Mouse (Mus musculus) bone marrow macrophage, adult 2 months (primary cell): ENCODE measurements around the gene Smc5.

Experiments used
- CTCF ChIP-seq: IDR thresholded peaks from 2 replicates; pipeline ENCODE4 v1.5.1; 2012; ENCODE audit warnings: low read depth, mild to moderate bottlenecking, low read length, moderate library complexity
- POLR2A ChIP-seq: IDR thresholded peaks from 2 replicates; pipeline ENCODE4 v1.6.1; 2012; ENCODE audit warnings: mild to moderate bottlenecking, low read depth, low read length, borderline replicate concordance

DNA sequence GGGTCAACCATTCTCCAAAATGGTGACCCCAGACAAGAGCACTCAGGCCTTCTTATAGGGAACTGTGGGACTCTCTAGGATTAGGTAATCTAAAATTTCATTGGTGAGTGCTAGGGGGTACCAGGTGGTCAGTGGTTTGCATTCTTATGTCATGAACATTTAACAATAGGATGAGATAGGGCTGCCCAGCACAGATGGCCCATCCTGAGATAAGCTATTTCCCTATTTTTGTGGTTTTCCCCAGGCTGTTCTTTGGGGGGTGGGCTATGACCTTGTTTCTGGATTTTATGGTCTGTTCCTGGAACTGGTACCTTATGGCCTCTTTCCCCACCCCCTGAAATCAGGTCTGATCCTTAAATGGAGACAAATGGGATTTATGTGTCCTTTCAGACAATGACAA is 23.5 kb upstream of the Smc5 start:
- TF ChIP-seq CTCF (no peak), POLR2A (no peak)
